ENCODE assay signal across 9 mouse cellular contexts in genomic region chr11:96766555-96766954, GRCm38 (mm10). TPM values are rescaled to one million over a fixed set of nuclear protein-coding genes. Genes with fewer than 3 reads are reported as not detected.
DNase-seq lines count a peak whose midpoint lies in the region; ATAC-seq and TF ChIP-seq lines count a peak whose summit lies in the region.
"Had no signal": no experiment of that assay in that cellular context is flagged by ENCODE, and none has a peak within 500 bp of the region (broad histone marks: within the 10 kb centered on the region; RNA-seq: fewer than 3 reads in every experiment).

No protein-coding gene starts in this region.

- no peak for ATAC-seq in neural tube, embryonic 11.5 days (ENCODE audit: insufficient read depth, low FRiP score, low TSS enrichment)
- no peak for ATAC-seq in embryonic facial prominence, embryonic 12.5 days (ENCODE audit: insufficient number of reproducible peaks, insufficient read depth, low FRiP score, low TSS enrichment)
- ATAC-seq in hindbrain, embryonic 14.5 days (ENCODE audit: low FRiP score): no peak

- no peaks in the 10 kb centered on the region for H3K9me3 ChIP-seq in neural tube, embryonic 11.5 days (ENCODE audit: control insufficient read depth, low read length)
- H3K9me3 ChIP-seq in embryonic facial prominence, embryonic 12.5 days: no peaks in the 10 kb centered on the region
- no peaks in the 10 kb centered on the region for H3K9me3 ChIP-seq in hindbrain, embryonic 14.5 days (ENCODE audit: control insufficient read depth, low read length)

- no peak for TF ChIP-seq CTCF in olfactory bulb, adult 2 months (IDR thresholded peaks at IDR 0.05; ENCODE audit: insufficient read depth, low read depth, low read length)
- no peak for TF ChIP-seq CTCF in lung, adult 2 months (IDR thresholded peaks at IDR 0.05; ENCODE audit: insufficient read depth, low read length)

- TF ChIP-seq POLR2A in olfactory bulb, adult 2 months (IDR thresholded peaks at IDR 0.05; ENCODE audit: insufficient read depth, low read depth, low read length): no peak
- TF ChIP-seq POLR2A in lung, adult 2 months (IDR thresholded peaks at IDR 0.05; ENCODE audit: borderline replicate concordance, extremely low read depth, low read depth, low read length): no peak

- H3K27me3 ChIP-seq in neural tube, embryonic 11.5 days (ENCODE audit: control insufficient read depth, insufficient read depth, low read length): no peaks in the 10 kb centered on the region
- H3K27me3 ChIP-seq in embryonic facial prominence, embryonic 12.5 days: no peaks in the 10 kb centered on the region
- no peaks in the 10 kb centered on the region for H3K27me3 ChIP-seq in hindbrain, embryonic 14.5 days (ENCODE audit: control insufficient read depth, insufficient read depth, low read length)

- 77% methylated on average over 12 of the region's 12 CpGs for WGBS in neural tube, embryonic 11.5 days
- WGBS in embryonic facial prominence, embryonic 12.5 days: 84% methylated on average over 12 of the region's 12 CpGs
- 66% methylated on average over 12 of the region's 12 CpGs for WGBS in hindbrain, embryonic 14.5 days
- WGBS in olfactory bulb, adult 2 months: 48% methylated on average over 12 of the region's 12 CpGs
- WGBS in lung, adult 2 months: 74% methylated on average over 12 of the region's 12 CpGs

- H3K27ac ChIP-seq in neural tube, embryonic 11.5 days (ENCODE audit: low read depth, low read length): peak overlapping the region; percentile 70
- H3K27ac ChIP-seq in embryonic facial prominence, embryonic 12.5 days: peak overlapping the region; percentile 50; the same call in 1 of the 2 replicates
- H3K27ac ChIP-seq in hindbrain, embryonic 14.5 days: peak overlapping the region; percentile 84
- H3K27ac ChIP-seq in olfactory bulb, adult 2 months (ENCODE audit: insufficient read depth, low read depth, low read length): peak overlapping the region; percentile 35

- peaks cover 11% of the 10 kb centered on the region for H3K36me3 ChIP-seq in neural tube, embryonic 11.5 days (ENCODE audit: control insufficient read depth, insufficient read depth, low read length)
- H3K36me3 ChIP-seq in embryonic facial prominence, embryonic 12.5 days: peaks cover 37% of the 10 kb centered on the region
- peaks cover 41% of the 10 kb centered on the region for H3K36me3 ChIP-seq in hindbrain, embryonic 14.5 days (replicated peaks; ENCODE audit: control insufficient read depth, insufficient read depth)

- H3K4me2 ChIP-seq in neural tube, embryonic 11.5 days (ENCODE audit: low read depth): peak overlapping the region; percentile 19; the same call in 1 of the 2 replicates
- H3K4me2 ChIP-seq in embryonic facial prominence, embryonic 12.5 days (replicated peaks): no peak overlapping the region
- no peak overlapping the region for H3K4me2 ChIP-seq in hindbrain, embryonic 14.5 days (replicated peaks)

- DNase-seq in neural tube, embryonic 11.5 days (ENCODE audit: low spot score): no peak
- no peak for DNase-seq in neural tube, embryonic 10.5 days (ENCODE audit: extremely low spot score, low spot score)
- no peak for DNase-seq in hindbrain, embryonic 14.5 days (ENCODE audit: low spot score)
- DNase-seq in cerebellum, postnatal 25 days: no peak
- DNase-seq in lung, adult 2 months: no peak
- no peak for DNase-seq in cerebellum, postnatal 14 days
- DNase-seq: gastrocnemius, postnatal 25 days had no signal

- peaks cover 23% of the 10 kb centered on the region for H3K4me1 ChIP-seq in neural tube, embryonic 11.5 days (ENCODE audit: control insufficient read depth, insufficient read depth, low read length)
- H3K4me1 ChIP-seq in embryonic facial prominence, embryonic 12.5 days: peaks cover 6% of the 10 kb centered on the region
- H3K4me1 ChIP-seq in hindbrain, embryonic 14.5 days (replicated peaks; ENCODE audit: control insufficient read depth, insufficient read depth, low read length): peaks cover 49% of the 10 kb centered on the region
- H3K4me1 ChIP-seq in olfactory bulb, adult 2 months (ENCODE audit: control insufficient read depth, insufficient read depth, low read length): peaks cover 40% of the 10 kb centered on the region
- peaks cover 8% of the 10 kb centered on the region for H3K4me1 ChIP-seq in lung, adult 2 months (ENCODE audit: control insufficient read depth, insufficient read depth, low read length)

- no peak overlapping the region; the same call in 1 of the 2 replicates for H3K9ac ChIP-seq in neural tube, embryonic 11.5 days (ENCODE audit: low read length)
- no peak overlapping the region for H3K9ac ChIP-seq in embryonic facial prominence, embryonic 12.5 days
- no peak overlapping the region for H3K9ac ChIP-seq in hindbrain, embryonic 14.5 days

- no peak overlapping the region for H3K4me3 ChIP-seq in neural tube, embryonic 11.5 days (ENCODE audit: low read depth, low read length)
- H3K4me3 ChIP-seq in embryonic facial prominence, embryonic 12.5 days: no peak overlapping the region
- H3K4me3 ChIP-seq in hindbrain, embryonic 14.5 days (replicated peaks; ENCODE audit: low read length): no peak overlapping the region
- no peak overlapping the region for H3K4me3 ChIP-seq in olfactory bulb, adult 2 months (ENCODE audit: insufficient read depth, low read depth, low read length)
- H3K4me3 ChIP-seq in lung, adult 2 months (replicated peaks; ENCODE audit: extremely low read depth, low read depth, low read length): no peak overlapping the region

RNA-seq across cellular contexts. Expression of gene Snx11, which starts 10.8 kb away (rescaled TPM):
- 19.9 and 20.9 TPM in 2 replicates for polyA plus RNA-seq in neural tube, embryonic 11.5 days (2014; fragmentation: Nextera tagmentation; extraction: Ambion mirVana)
- 27.6 and 28.5 TPM in 2 replicates for polyA plus RNA-seq in embryonic facial prominence, embryonic 12.5 days (2016; fragmentation: Nextera tagmentation; extraction: Ambion mirVana)
- 37.9 and 42.5 TPM in 2 replicates for polyA plus RNA-seq in hindbrain, embryonic 14.5 days (2014; fragmentation: Nextera tagmentation; extraction: Ambion mirVana)
- polyA plus RNA-seq in olfactory bulb, adult 2 months (2012; ENCODE audit: insufficient read depth, insufficient read length, low replicate concordance, missing spikeins): not detected in 2 replicates
- polyA plus RNA-seq in lung, adult 2 months (2012; rRNA removed): 23.5 and 26.8 TPM in 2 replicates

RNA-seq across cellular contexts. Expression of gene Cbx1, which starts 22.4 kb away (rescaled TPM):
- 133 and 135 TPM in 2 replicates for polyA plus RNA-seq in neural tube, embryonic 11.5 days (2014; fragmentation: Nextera tagmentation; extraction: Ambion mirVana)
- 160 and 169 TPM in 2 replicates for polyA plus RNA-seq in embryonic facial prominence, embryonic 12.5 days (2016; fragmentation: Nextera tagmentation; extraction: Ambion mirVana)
- 52.5 and 57.7 TPM in 2 replicates for polyA plus RNA-seq in hindbrain, embryonic 14.5 days (2014; fragmentation: Nextera tagmentation; extraction: Ambion mirVana)
- polyA plus RNA-seq in olfactory bulb, adult 2 months (2012; ENCODE audit: insufficient read depth, insufficient read length, low replicate concordance, missing spikeins): not detected in 2 replicates
- polyA plus RNA-seq in lung, adult 2 months (2012; rRNA removed): 15.3 and 19.0 TPM in 2 replicates

Comparison
In these comparisons a context has a peak if more than half of its experiments do, and no peak if none do; other contexts are left out.
1. RNA of gene Snx11, which starts 10.8 kb away (polyA plus RNA-seq): 37.9 to 42.5 TPM in hindbrain, embryonic 14.5 days, 27.6 to 28.5 TPM in embryonic facial prominence, embryonic 12.5 days, 23.5 to 26.8 TPM in lung, adult 2 months and 19.9 to 20.9 TPM in neural tube, embryonic 11.5 days; not detected in olfactory bulb, adult 2 months; every median in the first group is over 10 times any median in the second.
2. Peak in every context shown above with its lines, with median percentiles within 50 percentile points of each other: H3K27ac ChIP-seq.